ENCODE assay signal across 1 mouse cellular context in the genomic region with DNA sequence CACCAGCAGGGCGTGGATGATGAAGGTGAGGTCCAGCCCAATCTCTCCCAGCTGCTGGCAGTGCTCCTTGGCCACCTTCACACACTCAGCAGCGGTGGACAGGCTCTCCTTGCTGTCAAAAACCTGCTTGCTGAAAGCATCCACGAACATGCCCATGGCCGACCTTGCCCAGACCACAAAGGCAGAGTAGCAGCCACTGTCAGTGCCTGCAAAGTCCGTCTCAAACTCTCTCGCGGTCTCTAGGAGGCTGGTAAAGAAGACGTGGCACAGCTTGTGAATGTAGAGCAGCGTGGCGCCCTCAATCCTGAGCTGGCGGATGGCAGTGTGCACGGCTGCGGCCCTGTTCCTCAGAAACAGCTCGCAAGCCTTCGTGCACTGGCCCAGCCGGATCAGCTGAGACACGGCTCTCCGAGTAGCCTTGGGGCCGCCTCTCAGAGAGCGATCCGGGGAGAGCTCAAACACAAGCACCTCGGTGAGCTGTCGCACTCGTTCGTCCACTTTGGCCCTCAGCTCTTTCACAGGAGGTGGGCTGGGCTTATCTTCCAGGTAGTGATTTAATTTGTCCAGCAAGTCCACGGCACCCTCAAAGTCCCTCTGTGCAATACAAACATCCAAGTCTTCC.
TF ChIP-seq lines count a peak whose summit lies in the region.

No protein-coding gene starts in this region.

TF ChIP-seq in MEL, 35 proteins besides CTCF, POLR2A, EP300 and RAD21:
- TF ChIP-seq NRF1 (IDR thresholded peaks at IDR 0.05; ENCODE audit: insufficient read depth, low read depth, low read length, poor library complexity, severe bottlenecking) (no peak), KAT2A (conservative IDR thresholded peaks at IDR 0.05; ENCODE audit: low read depth, low read length) (no peak), ZC3H11A (IDR thresholded peaks at IDR 0.05; ENCODE audit: low read depth, low read length) (no peak), MEF2A (IDR thresholded peaks at IDR 0.05; ENCODE audit: extremely low read depth, insufficient replicate concordance, low read depth, low read length, poor library complexity, severe bottlenecking) (no peak), NELFE (IDR thresholded peaks at IDR 0.05; ENCODE audit: low read depth, low read length) (no peak), MAX (IDR thresholded peaks at IDR 0.05; ENCODE audit: low read length) (no peak), ZNF384 (IDR thresholded peaks at IDR 0.05; ENCODE audit: low read depth, low read length) (no peak), ZMIZ1 (IDR thresholded peaks at IDR 0.05; ENCODE audit: low read depth, low read length) (no peak)
